Mouse (Mus musculus): ENCODE results near the gene Cacnb4. TPM values are rescaled to one million over a fixed set of nuclear protein-coding genes. Genes with fewer than 3 reads are reported as not detected.
A peak's percentile ranks its signal among the peaks of the same experiment; 100 is the strongest.

The Cacnb4 gene
- total and polyA plus RNA-seq, 2 experiments from 2014 or later = 13.3 to 13.7 TPM

- TF ChIP-seq CTCF (IDR thresholded peaks at IDR 0.05; ENCODE audit: low read depth) = no peak
- H3K27ac ChIP-seq (ENCODE audit: low read depth, low read length) = no peak overlapping the region
- H3K27me3 ChIP-seq (ENCODE audit: insufficient read depth, low read length) = no peaks in the 10 kb centered on the region
- H3K4me2 ChIP-seq (ENCODE audit: low read depth) = no peak overlapping the region
- H3K9me3 ChIP-seq (ENCODE audit: low read length) = no peaks in the 10 kb centered on the region
- no peak overlapping the region for H3K4me3 ChIP-seq (ENCODE audit: low read depth, low read length)
- peaks cover 20% of the 10 kb centered on the region; the same call in 1 of the 2 replicates for H3K36me3 ChIP-seq (ENCODE audit: insufficient read depth)
- no peak overlapping the region for H3K9ac ChIP-seq
- no peak for ATAC-seq
- no peaks in the 10 kb centered on the region for H3K4me1 ChIP-seq (ENCODE audit: insufficient read depth)
- 89% methylated on average over 8 of the region's 8 CpGs for WGBS
- no peak for DNase-seq
Measured at GRCm38 (mm10) chr2:52449818-52450217, 226.8 kb downstream of the Cacnb4 start.

DNA sequence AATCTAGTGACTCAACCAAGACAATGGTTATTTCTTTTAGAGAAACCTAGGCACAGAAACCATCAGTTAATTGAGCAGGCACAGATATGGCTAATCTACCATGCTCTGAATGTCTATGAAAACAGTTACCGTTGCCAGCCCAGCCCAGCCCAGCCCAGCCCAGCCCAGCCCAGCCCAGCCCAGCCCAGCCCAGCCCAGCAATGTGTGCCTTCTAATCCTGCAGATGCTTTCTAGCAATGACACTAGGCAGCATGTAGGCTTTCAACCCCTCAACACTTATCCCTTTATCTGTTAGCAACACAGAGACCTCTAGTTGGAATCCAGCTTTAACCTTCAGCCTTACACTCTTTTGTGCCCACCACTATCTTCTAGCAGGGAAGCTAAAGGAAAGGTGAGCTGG is 227.7 kb downstream of the Cacnb4 start:
- H3K27ac ChIP-seq (ENCODE audit: low read depth, low read length) = no peak overlapping the region
- no peaks in the 10 kb centered on the region for H3K9me3 ChIP-seq (ENCODE audit: low read length)
- H3K27me3 ChIP-seq (ENCODE audit: insufficient read depth, low read length) = no peaks in the 10 kb centered on the region
- H3K9ac ChIP-seq = no peak overlapping the region
- no peak overlapping the region for H3K4me2 ChIP-seq (ENCODE audit: low read depth)
- no peak overlapping the region for H3K4me3 ChIP-seq (ENCODE audit: low read depth, low read length)
- ATAC-seq = no peak
- no peaks in the 10 kb centered on the region for H3K4me1 ChIP-seq (ENCODE audit: insufficient read depth)
- no peak for TF ChIP-seq CTCF (IDR thresholded peaks at IDR 0.05; ENCODE audit: low read depth)
- WGBS = 97% methylated on average over 1 of the region's 1 CpGs
- no peak for DNase-seq
- peaks cover 20% of the 10 kb centered on the region; the same call in 1 of the 2 replicates for H3K36me3 ChIP-seq (ENCODE audit: insufficient read depth)

DNA sequence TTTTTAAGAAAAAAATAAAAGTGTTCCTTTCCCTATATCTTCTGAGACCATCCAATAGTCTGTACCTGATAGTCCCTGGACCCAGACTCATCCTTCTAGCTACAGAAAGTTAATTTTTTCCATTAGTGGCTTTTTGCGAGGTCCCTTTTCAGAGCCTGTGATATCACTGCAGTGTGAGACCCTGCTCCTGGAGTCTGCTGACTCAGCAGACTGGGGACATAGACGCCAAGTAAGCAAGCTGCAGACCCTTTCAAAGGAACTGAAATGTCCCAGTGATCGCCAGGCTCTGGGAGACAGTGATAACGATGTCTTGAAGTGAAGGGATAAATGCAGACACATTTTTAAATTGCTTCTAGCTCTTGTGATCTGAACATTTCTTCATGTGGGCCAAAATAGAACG is 230.0 kb downstream of the Cacnb4 start:
- Histone ChIP-seq H3K4me3 (ENCODE audit: low read depth, low read length) (no peak overlapping the region), H3K27me3 (ENCODE audit: insufficient read depth, low read length) (no peaks in the 10 kb centered on the region), H3K9me3 (ENCODE audit: low read length) (no peaks in the 10 kb centered on the region), H3K4me1 (ENCODE audit: insufficient read depth) (0 out of 2 replicates have a peak, but pooled peaks cover 3% of the 10 kb centered on the region), H3K9ac (no peak overlapping the region), H3K27ac (ENCODE audit: low read depth, low read length) (no peak overlapping the region), H3K36me3 (ENCODE audit: insufficient read depth) (peaks cover 19% of the 10 kb centered on the region; the same call in 1 of the 2 replicates), H3K4me2 (ENCODE audit: low read depth) (no peak overlapping the region)
- TF ChIP-seq CTCF (IDR thresholded peaks at IDR 0.05; ENCODE audit: low read depth) = no peak
- no peak for DNase-seq
- WGBS = 67% methylated on average over 5 of the region's 5 CpGs
- ATAC-seq = no peak

- H3K4me3 ChIP-seq (ENCODE audit: low read depth, low read length) = no peak overlapping the region
- H3K4me1 ChIP-seq (ENCODE audit: insufficient read depth) = 0 out of 2 replicates have a peak, but pooled peaks cover 4% of the 10 kb centered on the region
- no peaks in the 10 kb centered on the region for H3K36me3 ChIP-seq (ENCODE audit: insufficient read depth)
- H3K9ac ChIP-seq = no peak overlapping the region
- peak overlapping the region; percentile 35; the same call in 1 of the 2 replicates for H3K27ac ChIP-seq (ENCODE audit: low read depth, low read length)
- 41% methylated on average over 5 of the region's 5 CpGs for WGBS
- DNase-seq (no peak), ATAC-seq (no peak)
- no peaks in the 10 kb centered on the region for H3K9me3 ChIP-seq (ENCODE audit: low read length)
- H3K4me2 ChIP-seq (ENCODE audit: low read depth) = no peak overlapping the region
- TF ChIP-seq CTCF (IDR thresholded peaks at IDR 0.05; ENCODE audit: low read depth) = no peak
- H3K27me3 ChIP-seq (ENCODE audit: insufficient read depth, low read length) = no peaks in the 10 kb centered on the region
Measured at GRCm38 (mm10) chr2:52442125-52442524, 234.5 kb downstream of the Cacnb4 start.

DNA sequence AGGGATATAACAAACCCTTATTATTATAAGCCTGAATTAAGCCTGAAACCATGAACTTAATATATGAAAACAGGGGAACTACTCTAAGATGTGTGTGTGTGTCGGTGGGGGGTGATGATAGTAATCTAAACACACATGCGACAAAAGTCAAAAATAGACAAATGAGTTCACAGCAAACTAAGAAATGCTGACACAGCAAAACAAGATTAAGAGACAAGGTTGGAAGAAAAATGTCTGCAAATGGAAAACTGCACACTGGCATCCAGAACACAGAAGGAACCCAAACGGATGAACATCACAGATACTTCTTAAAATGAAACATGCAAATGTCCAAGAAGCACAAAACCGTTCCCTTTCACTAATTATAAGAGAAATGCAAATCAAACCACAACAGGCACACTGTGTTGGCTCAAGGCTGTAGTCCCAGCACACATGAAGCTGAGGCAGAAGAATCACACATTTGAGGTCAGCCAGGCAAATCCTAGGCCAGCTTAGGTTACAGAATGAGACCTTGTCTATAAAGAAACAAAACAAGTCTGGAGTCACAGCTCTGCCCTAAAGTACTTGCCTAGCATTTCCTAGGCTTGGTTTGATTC is 236.1 kb downstream of the Cacnb4 start:
- 73% methylated on average over 4 of the region's 4 CpGs for WGBS
- Histone ChIP-seq H3K27ac (ENCODE audit: low read depth, low read length) (no peak overlapping the region), H3K4me3 (ENCODE audit: low read depth, low read length) (no peak overlapping the region), H3K27me3 (ENCODE audit: insufficient read depth, low read length) (no peaks in the 10 kb centered on the region), H3K4me2 (ENCODE audit: low read depth) (no peak overlapping the region), H3K9ac (no peak overlapping the region), H3K4me1 (ENCODE audit: insufficient read depth) (peaks cover 4% of the 10 kb centered on the region; the same call in 1 of the 2 replicates), H3K36me3 (ENCODE audit: insufficient read depth) (no peaks in the 10 kb centered on the region), H3K9me3 (ENCODE audit: low read length) (no peaks in the 10 kb centered on the region)
- TF ChIP-seq CTCF (IDR thresholded peaks at IDR 0.05; ENCODE audit: low read depth) = no peak
- no peak for DNase-seq
- no peak for ATAC-seq

DNA sequence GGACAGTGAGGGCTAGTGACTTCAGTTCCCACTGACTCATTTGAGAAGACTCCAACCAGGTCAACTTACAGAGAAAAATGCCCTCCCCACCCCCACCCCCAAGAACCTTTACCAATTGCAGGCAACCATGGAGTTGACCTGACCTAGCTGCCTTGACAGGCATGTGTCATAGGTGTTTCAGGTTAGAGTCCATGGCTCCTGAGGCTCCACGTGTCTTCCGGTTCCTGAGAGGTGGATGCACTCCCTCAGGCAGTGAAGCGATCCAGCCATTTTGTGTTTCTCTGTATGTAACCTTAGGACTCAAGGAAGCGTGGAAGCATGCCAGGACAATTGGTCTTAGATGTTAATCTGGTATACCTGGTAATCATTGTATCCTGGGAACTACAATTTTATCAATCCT is 238.2 kb downstream of the Cacnb4 start:
- Histone ChIP-seq H3K9me3 (ENCODE audit: low read length) (no peaks in the 10 kb centered on the region), H3K4me3 (ENCODE audit: low read depth, low read length) (no peak overlapping the region), H3K36me3 (ENCODE audit: insufficient read depth) (no peaks in the 10 kb centered on the region), H3K4me1 (ENCODE audit: insufficient read depth) (peaks cover 4% of the 10 kb centered on the region; the same call in 1 of the 2 replicates), H3K4me2 (ENCODE audit: low read depth) (no peak overlapping the region), H3K9ac (no peak overlapping the region), H3K27me3 (ENCODE audit: insufficient read depth, low read length) (no peaks in the 10 kb centered on the region), H3K27ac (ENCODE audit: low read depth, low read length) (no peak overlapping the region)
- DNase-seq (no peak), ATAC-seq (no peak)
- TF ChIP-seq CTCF (IDR thresholded peaks at IDR 0.05; ENCODE audit: low read depth) = no peak
- WGBS = 96% methylated on average over 4 of the region's 4 CpGs

GRCm38 (mm10) chr2:52438013-52438412 is 238.6 kb downstream of the Cacnb4 start:
- no peak for TF ChIP-seq CTCF (IDR thresholded peaks at IDR 0.05; ENCODE audit: low read depth)
- WGBS = 35% methylated on average over 6 of the region's 6 CpGs
- ATAC-seq = peak; percentile 32; the same call in 1 of the 2 replicates

More at GRCm38 (mm10) chr2:52438013-52438412, 238.6 kb downstream of the Cacnb4 start:
- no peak overlapping the region for H3K9ac ChIP-seq
- H3K4me3 ChIP-seq (ENCODE audit: low read depth, low read length) = no peak overlapping the region
- DNase-seq = no peak
- H3K4me1 ChIP-seq (ENCODE audit: insufficient read depth) = peaks cover 4% of the 10 kb centered on the region; the same call in 1 of the 2 replicates
- H3K9me3 ChIP-seq (ENCODE audit: low read length) = no peaks in the 10 kb centered on the region
- H3K27ac ChIP-seq (ENCODE audit: low read depth, low read length) = no peak overlapping the region
- no peak overlapping the region for H3K4me2 ChIP-seq (ENCODE audit: low read depth)
- no peaks in the 10 kb centered on the region for H3K27me3 ChIP-seq (ENCODE audit: insufficient read depth, low read length)
- H3K36me3 ChIP-seq (ENCODE audit: insufficient read depth) = no peaks in the 10 kb centered on the region

Measured in forebrain, postnatal 0 days (tissue).